Mouse (Mus musculus): ENCODE measurements around the gene Neo1. TPM values are rescaled to one million over a fixed set of nuclear protein-coding genes. Genes with fewer than 3 reads are reported as not detected.
A peak's percentile ranks its signal among the peaks of the same experiment; 100 is the strongest.
"Not testable (repeated sequence)": the region's sequence is repeated elsewhere in the genome, so short reads cannot be mapped to it uniquely, and the experiment has no call there.

Neo1 gene
- polyA plus RNA-seq, 1 experiment: 2.6 TPM

DNA sequence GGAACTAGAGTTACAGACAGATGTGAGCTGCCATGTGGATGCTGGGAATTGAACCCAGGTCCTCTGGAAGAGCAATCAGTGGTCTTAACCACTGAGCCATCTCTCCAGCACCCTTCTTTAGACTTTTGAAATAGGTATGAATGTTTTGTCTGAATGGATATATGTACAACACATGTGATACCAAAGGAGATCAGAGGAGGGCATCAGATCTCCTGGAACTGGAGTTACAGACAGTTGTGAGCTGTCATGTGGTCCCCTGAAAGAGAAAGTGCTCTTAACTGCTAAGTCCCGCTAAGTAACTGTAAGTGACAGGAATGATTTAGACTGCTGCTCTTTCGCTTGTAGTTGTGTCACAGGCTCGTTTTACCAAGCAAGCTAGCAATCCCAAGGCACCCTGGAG lies 80.7 kb downstream of the Neo1 start:
- Histone ChIP-seq H3K4me1 (ENCODE audit: control insufficient read depth, insufficient read depth, low read length) (no peaks in the 10 kb centered on the region), H3K4me3 (replicated peaks; ENCODE audit: control insufficient read depth, low read depth, low read length) (no peak overlapping the region), H3K27ac (ENCODE audit: control insufficient read depth, insufficient read depth, low read depth, low read length, poor library complexity) (no peak overlapping the region)
- 6% methylated on average over 3 of the region's 3 CpGs for WGBS
- no peak for TF ChIP-seq POLR2A (IDR thresholded peaks at IDR 0.05; ENCODE audit: borderline replicate concordance, control insufficient read depth, low read depth, low read length)
- TF ChIP-seq CTCF (IDR thresholded peaks at IDR 0.05; ENCODE audit: control insufficient read depth, insufficient read depth, low read length): no peak

DNA sequence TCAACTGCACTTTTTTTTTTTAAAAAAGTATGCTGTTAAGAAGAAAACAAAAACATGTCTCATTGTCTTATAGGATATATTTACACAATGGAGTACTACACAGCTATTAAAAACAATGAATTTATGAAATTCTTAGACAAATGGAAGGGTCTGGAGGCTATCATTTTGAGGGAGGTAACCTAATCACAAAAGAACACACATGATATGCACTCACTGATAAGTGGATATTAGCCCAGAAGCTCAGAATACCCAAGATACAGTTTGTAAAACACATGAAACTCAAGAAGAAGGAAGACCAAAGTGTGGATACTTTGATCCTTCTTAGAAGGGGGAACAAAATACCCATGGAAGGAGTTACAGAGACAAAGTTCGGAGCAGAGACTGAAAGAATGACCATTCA lies 90.3 kb downstream of the Neo1 start:
- H3K4me1 ChIP-seq (ENCODE audit: control insufficient read depth, insufficient read depth, low read length); H3K27ac ChIP-seq (ENCODE audit: control insufficient read depth, insufficient read depth, low read depth, low read length, poor library complexity); H3K4me3 ChIP-seq (replicated peaks; ENCODE audit: control insufficient read depth, low read depth, low read length): not testable (repeated sequence)
- 87% methylated on average over 1 of the region's 1 CpGs for WGBS

DNA sequence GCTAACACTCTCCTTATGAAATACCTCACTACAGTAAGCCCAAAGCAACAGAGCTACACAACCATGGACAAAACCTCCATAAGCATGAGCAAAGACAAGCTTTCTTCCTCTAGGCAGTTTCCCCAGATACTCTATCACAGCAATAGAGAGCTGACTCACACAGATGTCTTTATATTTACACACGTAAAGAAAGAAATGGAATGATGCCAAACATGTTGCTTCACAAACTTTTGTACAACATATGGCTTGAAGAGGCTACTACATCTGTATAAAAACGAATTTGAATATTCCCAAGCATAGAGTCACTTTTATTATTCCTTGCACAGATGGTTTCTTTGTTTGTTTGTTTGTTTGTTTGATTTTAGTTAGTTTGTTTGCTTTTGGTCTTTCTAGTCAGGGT lies 101.5 kb downstream of the Neo1 start:
- 46% methylated on average over 2 of the region's 2 CpGs for WGBS
- Histone ChIP-seq H3K27ac (ENCODE audit: control insufficient read depth, insufficient read depth, low read depth, low read length, poor library complexity) (no peak overlapping the region), H3K4me1 (ENCODE audit: control insufficient read depth, insufficient read depth, low read length) (no peaks in the 10 kb centered on the region), H3K4me3 (replicated peaks; ENCODE audit: control insufficient read depth, low read depth, low read length) (no peak overlapping the region)
- TF ChIP-seq CTCF (IDR thresholded peaks at IDR 0.05; ENCODE audit: control insufficient read depth, insufficient read depth, low read length) (no peak), POLR2A (IDR thresholded peaks at IDR 0.05; ENCODE audit: borderline replicate concordance, control insufficient read depth, low read depth, low read length) (no peak)

DNA sequence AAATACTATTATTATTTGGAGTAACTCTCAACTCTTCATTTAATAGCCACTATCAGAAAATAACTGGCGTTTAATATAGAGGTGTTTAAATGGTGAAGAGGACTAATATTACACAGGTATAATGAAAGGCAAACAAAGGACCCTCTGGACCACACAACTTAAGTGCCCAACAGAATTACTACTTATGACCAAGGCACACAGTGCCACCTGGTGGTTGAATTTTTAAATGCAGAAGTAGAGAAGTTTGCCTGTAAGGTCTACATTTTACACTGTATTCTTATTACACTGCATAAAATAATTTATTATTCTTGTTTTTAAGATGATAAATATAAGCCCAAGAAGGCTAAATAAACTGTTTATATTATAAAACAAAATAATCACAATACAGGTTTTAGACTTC lies 108.1 kb downstream of the Neo1 start:
- TF ChIP-seq CTCF (IDR thresholded peaks at IDR 0.05; ENCODE audit: control insufficient read depth, insufficient read depth, low read length) (0 out of 2 replicates have a peak, but pooled peaks have one; percentile 15), POLR2A (IDR thresholded peaks at IDR 0.05; ENCODE audit: borderline replicate concordance, control insufficient read depth, low read depth, low read length) (no peak)

DNA sequence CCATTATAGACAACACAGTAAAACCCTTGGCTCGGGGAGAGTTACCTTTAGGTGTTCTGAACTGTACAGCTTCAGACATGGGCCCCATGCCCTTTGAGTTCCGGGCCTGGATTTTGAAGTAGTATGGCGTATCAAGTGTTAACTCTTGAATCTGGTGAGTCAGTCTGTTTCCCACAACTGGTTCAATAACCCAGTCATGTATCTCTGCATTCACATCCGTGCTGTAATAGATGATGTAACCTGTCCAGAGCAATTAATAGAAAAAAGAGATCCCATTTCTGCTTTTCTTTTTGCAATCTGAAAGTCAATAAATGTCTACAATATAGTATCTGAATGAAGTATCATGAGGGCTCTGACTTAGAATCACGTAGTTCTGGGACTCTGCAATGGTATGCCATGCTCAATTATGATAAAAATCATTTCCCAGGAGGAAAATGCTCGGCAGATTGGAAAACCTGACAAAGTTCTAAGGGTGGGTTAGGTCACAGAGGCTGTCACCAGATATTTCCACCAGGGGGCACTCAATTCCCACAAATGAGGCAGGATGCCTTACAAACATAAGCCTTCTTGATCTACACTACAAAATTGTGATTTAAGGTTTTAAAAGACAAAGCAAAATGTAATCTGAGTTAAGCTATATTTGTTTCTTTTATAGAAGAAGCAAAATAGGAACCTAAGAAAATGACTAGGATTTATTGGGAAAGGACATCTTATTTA lies 133.2 kb downstream of the Neo1 start:
- 42% methylated on average over 6 of the region's 6 CpGs for WGBS
- peak; percentile 26; the same call in 1 of the 2 replicates for TF ChIP-seq CTCF (IDR thresholded peaks at IDR 0.05; ENCODE audit: control insufficient read depth, insufficient read depth, low read length)
- TF ChIP-seq POLR2A (IDR thresholded peaks at IDR 0.05; ENCODE audit: borderline replicate concordance, control insufficient read depth, low read depth, low read length): no peak
- H3K27ac ChIP-seq (ENCODE audit: control insufficient read depth, insufficient read depth, low read depth, low read length, poor library complexity): no peak overlapping the region
- H3K4me1 ChIP-seq (ENCODE audit: control insufficient read depth, insufficient read depth, low read length): no peaks in the 10 kb centered on the region; the same call in 1 of the 2 replicates
- no peak overlapping the region for H3K4me3 ChIP-seq (replicated peaks; ENCODE audit: control insufficient read depth, low read depth, low read length)

More for the DNA sequence above, 108.1 kb downstream of the Neo1 start:
- no peak overlapping the region for H3K27ac ChIP-seq (ENCODE audit: control insufficient read depth, insufficient read depth, low read depth, low read length, poor library complexity)
- H3K4me1 ChIP-seq (ENCODE audit: control insufficient read depth, insufficient read depth, low read length): no peaks in the 10 kb centered on the region
- WGBS: 21% methylated on average over 1 of the region's 1 CpGs
- no peak overlapping the region for H3K4me3 ChIP-seq (replicated peaks; ENCODE audit: control insufficient read depth, low read depth, low read length)

DNA sequence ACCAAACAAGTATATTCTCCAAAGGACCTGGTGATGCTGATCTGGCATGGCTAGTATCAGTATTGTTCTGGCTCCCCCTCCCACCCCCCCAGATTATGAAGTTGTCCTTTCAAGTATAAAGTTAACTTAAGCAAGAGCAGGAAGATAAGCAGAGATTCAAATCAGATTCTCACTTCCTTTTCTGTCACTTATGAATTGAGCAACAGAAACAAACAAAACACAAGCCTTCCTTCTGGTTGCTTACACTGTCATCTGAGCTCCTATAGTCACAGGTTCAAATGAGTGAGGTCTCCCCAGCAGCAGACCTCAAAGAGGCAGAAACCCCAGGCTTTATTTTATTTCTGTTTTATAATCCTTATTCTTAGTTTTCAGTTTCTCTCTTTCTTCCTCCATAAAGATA lies 136.6 kb downstream of the Neo1 start:
- no peaks in the 10 kb centered on the region; the same call in 1 of the 2 replicates for H3K4me1 ChIP-seq (ENCODE audit: control insufficient read depth, insufficient read depth, low read length)
- no peak overlapping the region for H3K4me3 ChIP-seq (replicated peaks; ENCODE audit: control insufficient read depth, low read depth, low read length)
- H3K27ac ChIP-seq (ENCODE audit: control insufficient read depth, insufficient read depth, low read depth, low read length, poor library complexity): no peak overlapping the region
- TF ChIP-seq CTCF (IDR thresholded peaks at IDR 0.05; ENCODE audit: control insufficient read depth, insufficient read depth, low read length) (no peak), POLR2A (IDR thresholded peaks at IDR 0.05; ENCODE audit: borderline replicate concordance, control insufficient read depth, low read depth, low read length) (no peak)

DNA sequence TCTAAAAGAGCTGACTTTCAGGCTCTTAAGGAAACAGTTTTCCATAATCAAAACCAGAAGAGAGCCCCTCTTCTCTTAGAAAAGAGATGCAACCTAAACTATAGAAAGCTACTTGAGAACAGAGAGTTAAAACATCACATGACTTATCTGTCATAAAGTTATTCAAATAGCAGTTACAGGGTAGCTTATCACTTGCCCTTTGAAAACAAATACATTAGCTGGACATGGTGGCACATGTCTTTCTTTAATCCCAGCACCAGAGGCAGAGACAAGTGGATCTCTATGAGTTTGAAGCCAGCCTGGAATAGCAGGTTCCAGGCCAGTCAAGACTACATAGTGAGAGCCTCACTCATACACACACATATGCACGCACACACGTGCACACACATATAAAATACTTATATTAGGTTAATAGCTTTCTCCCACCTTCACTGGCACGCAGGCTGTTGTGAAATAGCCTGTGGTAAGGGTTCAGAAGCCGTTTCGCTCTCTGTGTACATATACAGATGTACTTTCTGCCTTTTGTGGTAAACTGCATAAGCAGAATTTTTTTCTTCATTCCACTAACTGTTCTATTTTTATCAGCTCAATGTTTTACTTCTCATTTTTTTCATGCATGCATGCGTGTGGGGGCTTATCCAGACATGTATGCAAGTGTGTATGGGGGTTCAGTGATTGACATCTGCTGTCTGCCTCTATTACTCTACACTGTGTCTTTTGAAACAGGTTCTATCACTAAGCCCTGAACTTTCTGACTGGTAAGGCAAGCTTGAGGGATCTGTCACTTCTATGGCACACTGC lies 144.2 kb downstream of the Neo1 start:
- H3K4me3 ChIP-seq (replicated peaks; ENCODE audit: control insufficient read depth, low read depth, low read length): no peak overlapping the region
- peaks cover 4% of the 10 kb centered on the region; the same call in 1 of the 2 replicates for H3K4me1 ChIP-seq (ENCODE audit: control insufficient read depth, insufficient read depth, low read length)
- H3K27ac ChIP-seq (ENCODE audit: control insufficient read depth, insufficient read depth, low read depth, low read length, poor library complexity): peak overlapping the region; percentile 43; the same call in 1 of the 2 replicates
- WGBS: 8% methylated on average over 6 of the region's 6 CpGs
- TF ChIP-seq CTCF (IDR thresholded peaks at IDR 0.05; ENCODE audit: control insufficient read depth, insufficient read depth, low read length) (no peak), POLR2A (IDR thresholded peaks at IDR 0.05; ENCODE audit: borderline replicate concordance, control insufficient read depth, low read depth, low read length) (no peak)

DNA sequence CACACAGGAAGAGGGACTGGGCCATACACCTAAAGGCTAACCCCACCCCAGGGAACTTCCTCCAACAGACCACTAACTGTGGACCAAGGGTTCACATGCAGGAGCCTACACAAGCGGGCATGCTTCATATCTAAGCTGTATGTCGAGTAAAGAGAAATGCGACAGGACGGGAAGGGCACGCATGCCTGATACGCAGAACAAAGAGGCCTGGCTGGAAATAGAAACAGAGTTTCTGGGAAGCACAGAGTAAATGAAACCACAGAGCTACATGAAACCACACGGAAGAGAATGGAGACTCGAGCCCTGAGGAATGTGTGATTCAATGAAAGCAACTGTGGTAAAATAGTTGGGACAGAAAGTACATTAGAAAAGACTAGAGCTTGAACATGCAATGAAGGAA lies 145.3 kb downstream of the Neo1 start:
- Histone ChIP-seq H3K4me1 (ENCODE audit: control insufficient read depth, insufficient read depth, low read length) (peaks cover 4% of the 10 kb centered on the region; the same call in 1 of the 2 replicates), H3K4me3 (replicated peaks; ENCODE audit: control insufficient read depth, low read depth, low read length) (no peak overlapping the region), H3K27ac (ENCODE audit: control insufficient read depth, insufficient read depth, low read depth, low read length, poor library complexity) (no peak overlapping the region)
- TF ChIP-seq CTCF (IDR thresholded peaks at IDR 0.05; ENCODE audit: control insufficient read depth, insufficient read depth, low read length): no peak
- no peak for TF ChIP-seq POLR2A (IDR thresholded peaks at IDR 0.05; ENCODE audit: borderline replicate concordance, control insufficient read depth, low read depth, low read length)
- WGBS: 74% methylated on average over 8 of the region's 8 CpGs
